Mouse (Mus musculus) limb, embryonic 11.5 days (tissue): ENCODE measurements around the gene Nxpe3. TPM values are rescaled to one million over a fixed set of nuclear protein-coding genes. Genes with fewer than 3 reads are reported as not detected.

ENCODE experiments used
- ATAC-seq: fragments of 200-750 bp; cut with Nextera tagmentation; 2 replicates; pipeline ENCODE4 v1.8.0; 2017; ENCODE audit warnings: low read depth; ENCODE audit not compliant: insufficient number of reproducible peaks, low FRiP score, low TSS enrichment
- DNase-seq: peaks from one replicate; pipeline ENCODE4 v3.0.0-alpha.2; 2015; ENCODE audit warnings: low spot score
- H3K27ac ChIP-seq: fragments of 300-500 bp; sonication (generic); replicated peaks from 2 replicates; pipeline ENCODE4 v1.5.1; 2014; ENCODE audit warnings: low read depth, mild to moderate bottlenecking, low read length
- H3K27me3 ChIP-seq: fragments of 300-500 bp; sonication (generic); 2 replicates; pipeline ENCODE4 v1.6.1; 2014; ENCODE audit warnings: mild to moderate bottlenecking, low read length, mixed read lengths; ENCODE audit not compliant: control insufficient read depth, insufficient read depth
- H3K36me3 ChIP-seq: fragments of 300-500 bp; sonication (generic); 2 replicates; pipeline ENCODE4 v1.6.1; 2014; ENCODE audit warnings: mild to moderate bottlenecking, low read length, moderate library complexity, mixed read lengths; ENCODE audit not compliant: control insufficient read depth, insufficient read depth
- H3K4me1 ChIP-seq: fragments of 300-500 bp; sonication (generic); 2 replicates; pipeline ENCODE4 v1.6.1; 2014; ENCODE audit warnings: low read length, mixed read lengths; ENCODE audit not compliant: control insufficient read depth, insufficient read depth
- H3K4me2 ChIP-seq: fragments of 300-500 bp; sonication (generic); 2 replicates; pipeline ENCODE4 v1.6.1; 2014; ENCODE audit warnings: low read depth, mild to moderate bottlenecking, moderate library complexity; ENCODE audit not compliant: severe bottlenecking
- H3K4me3 ChIP-seq: fragments of 300-500 bp; sonication (generic); 2 replicates; pipeline ENCODE4 v1.5.1; 2014; ENCODE audit warnings: low read depth, low read length
- H3K9ac ChIP-seq: fragments of 300-500 bp; sonication (generic); 2 replicates; pipeline ENCODE4 v1.6.1; 2014; ENCODE audit warnings: mild to moderate bottlenecking, low read length
- H3K9me3 ChIP-seq: fragments of 300-500 bp; sonication (generic); 2 replicates; pipeline ENCODE4 v1.6.1; 2016; ENCODE audit warnings: low read length; ENCODE audit not compliant: control insufficient read depth
- WGBS: fragments of 180-500 bp; shearing (Covaris S2); extraction: QIAGEN DNeasy Blood & Tissue Kit; methylation state at CpG from one replicate; pipeline ENCODE4 v1.1.7; 2014; 5-methylcytosine and 5-hydroxymethylcytosine counted together
- polyA plus RNA-seq: library from polyadenylated mRNA; unstranded; fragments of >200 nt; fragmentation: Nextera tagmentation; extraction: Ambion mirVana; gene quantifications from 2 replicates; pipeline ENCODE4 v1.2.1, GENCODE M21; 2014

Gene Nxpe3
- polyA plus RNA-seq, 1 experiment from 2014 or later: 1.0 TPM

GRCm38 (mm10) chr16:55815466-55815865 lies 79.6 kb downstream of the Nxpe3 start:
- Histone ChIP-seq H3K4me3 (no peak overlapping the region), H3K4me2 (no peak overlapping the region), H3K36me3 (peaks cover 19% of the 10 kb centered on the region), H3K9me3 (no peaks in the 10 kb centered on the region), H3K4me1 (no peaks in the 10 kb centered on the region), H3K27ac (no peak overlapping the region), H3K9ac (no peak overlapping the region), H3K27me3 (no peaks in the 10 kb centered on the region)
- ATAC-seq (no peak), DNase-seq (no peak)
- WGBS: 86% methylated on average over 14 of the region's 14 CpGs

GRCm38 (mm10) chr16:55814686-55815085 lies 80.4 kb downstream of the Nxpe3 start:
- H3K9me3 ChIP-seq: no peaks in the 10 kb centered on the region
- WGBS: 96% methylated on average over 6 of the region's 6 CpGs
- no peak overlapping the region for H3K4me3 ChIP-seq
- H3K4me1 ChIP-seq: no peaks in the 10 kb centered on the region
- no peaks in the 10 kb centered on the region for H3K27me3 ChIP-seq
- H3K4me2 ChIP-seq: no peak overlapping the region
- ATAC-seq (no peak), DNase-seq (no peak)
- peaks cover 19% of the 10 kb centered on the region for H3K36me3 ChIP-seq
- no peak overlapping the region for H3K27ac ChIP-seq
- H3K9ac ChIP-seq: no peak overlapping the region

GRCm38 (mm10) chr16:55813916-55814315 lies 81.2 kb downstream of the Nxpe3 start:
- Histone ChIP-seq H3K4me2 (no peak overlapping the region), H3K4me3 (no peak overlapping the region), H3K27me3 (no peaks in the 10 kb centered on the region), H3K9me3 (no peaks in the 10 kb centered on the region), H3K4me1 (no peaks in the 10 kb centered on the region), H3K36me3 (peaks cover 19% of the 10 kb centered on the region), H3K27ac (no peak overlapping the region), H3K9ac (no peak overlapping the region)
- ATAC-seq (no peak), DNase-seq (no peak)
- WGBS: 87% methylated on average over 15 of the region's 15 CpGs

- H3K9me3 ChIP-seq: no peaks in the 10 kb centered on the region
- H3K27ac ChIP-seq: no peak overlapping the region
- no peaks in the 10 kb centered on the region for H3K27me3 ChIP-seq
- H3K4me1 ChIP-seq: no peaks in the 10 kb centered on the region
- no peak overlapping the region for H3K4me2 ChIP-seq
- H3K36me3 ChIP-seq: peaks cover 16% of the 10 kb centered on the region
- no peak for DNase-seq
- no peak overlapping the region for H3K4me3 ChIP-seq
- WGBS: 89% methylated on average over 6 of the region's 6 CpGs
- ATAC-seq: no peak
- no peak overlapping the region for H3K9ac ChIP-seq
These were observed 83.3 kb downstream of the Nxpe3 start for GRCm38 (mm10) chr16:55811792-55812191.

- Histone ChIP-seq H3K4me3 (no peak overlapping the region), H3K27me3 (no peaks in the 10 kb centered on the region), H3K9ac (no peak overlapping the region), H3K4me1 (no peaks in the 10 kb centered on the region), H3K9me3 (no peaks in the 10 kb centered on the region), H3K27ac (no peak overlapping the region), H3K4me2 (no peak overlapping the region), H3K36me3 (peaks cover 7% of the 10 kb centered on the region; the same call in 1 of the 2 replicates)
- ATAC-seq (no peak), DNase-seq (no peak)
- WGBS: 95% methylated on average over 9 of the region's 9 CpGs
These were observed 85.1 kb downstream of the Nxpe3 start for GRCm38 (mm10) chr16:55809779-55810514.

GRCm38 (mm10) chr16:55809345-55809744 lies 85.7 kb downstream of the Nxpe3 start:
- peaks cover 7% of the 10 kb centered on the region; the same call in 1 of the 2 replicates for H3K36me3 ChIP-seq
- WGBS: 92% methylated on average over 6 of the region's 6 CpGs
- H3K9ac ChIP-seq: no peak overlapping the region
- H3K9me3 ChIP-seq: no peaks in the 10 kb centered on the region
- DNase-seq (no peak), ATAC-seq (no peak)
- H3K27me3 ChIP-seq: no peaks in the 10 kb centered on the region
- no peaks in the 10 kb centered on the region for H3K4me1 ChIP-seq
- no peak overlapping the region for H3K4me2 ChIP-seq
- no peak overlapping the region for H3K27ac ChIP-seq
- no peak overlapping the region for H3K4me3 ChIP-seq

GRCm38 (mm10) chr16:55807505-55807932 lies 87.6 kb downstream of the Nxpe3 start:
- H3K36me3 ChIP-seq: no peaks in the 10 kb centered on the region
- no peak overlapping the region for H3K27ac ChIP-seq
- H3K9me3 ChIP-seq: no peaks in the 10 kb centered on the region
- no peak overlapping the region for H3K4me2 ChIP-seq
- ATAC-seq (no peak), DNase-seq (no peak)
- H3K4me1 ChIP-seq: no peaks in the 10 kb centered on the region
- no peak overlapping the region for H3K4me3 ChIP-seq
- H3K9ac ChIP-seq: no peak overlapping the region
- WGBS: 67% methylated on average over 6 of the region's 6 CpGs
- no peaks in the 10 kb centered on the region for H3K27me3 ChIP-seq

GRCm38 (mm10) chr16:55804799-55805198 lies 90.3 kb downstream of the Nxpe3 start:
- H3K4me1 ChIP-seq: no peaks in the 10 kb centered on the region
- H3K4me3 ChIP-seq: no peak overlapping the region
- H3K9ac ChIP-seq: no peak overlapping the region
- DNase-seq (no peak), ATAC-seq (no peak)
- H3K27me3 ChIP-seq: no peaks in the 10 kb centered on the region
- WGBS: 100% methylated on average over 1 of the region's 1 CpGs
- no peaks in the 10 kb centered on the region for H3K9me3 ChIP-seq
- no peak overlapping the region for H3K27ac ChIP-seq
- no peaks in the 10 kb centered on the region for H3K36me3 ChIP-seq
- no peak overlapping the region for H3K4me2 ChIP-seq

- Histone ChIP-seq H3K9ac (no peak overlapping the region), H3K27ac (no peak overlapping the region), H3K9me3 (no peaks in the 10 kb centered on the region), H3K27me3 (no peaks in the 10 kb centered on the region), H3K4me2 (no peak overlapping the region), H3K36me3 (no peaks in the 10 kb centered on the region), H3K4me3 (no peak overlapping the region), H3K4me1 (no peaks in the 10 kb centered on the region)
- no peak for DNase-seq
- 86% methylated on average over 1 of the region's 1 CpGs for WGBS
- ATAC-seq: no peak
These were observed 93.5 kb downstream of the Nxpe3 start for GRCm38 (mm10) chr16:55801629-55802028.
